Mouse (Mus musculus) frontal cortex, postnatal 25 days (tissue): ENCODE results near the gene Sema4b.
A peak's percentile ranks its signal among the peaks of the same experiment; 100 is the strongest.

Experiments
- DNase-seq, 2 experiments: peaks; one replicate each; pipeline ENCODE4 v3.0.0; 2022; ENCODE audit warnings: low spot score in 2 of 2

Sema4b gene

DNA sequence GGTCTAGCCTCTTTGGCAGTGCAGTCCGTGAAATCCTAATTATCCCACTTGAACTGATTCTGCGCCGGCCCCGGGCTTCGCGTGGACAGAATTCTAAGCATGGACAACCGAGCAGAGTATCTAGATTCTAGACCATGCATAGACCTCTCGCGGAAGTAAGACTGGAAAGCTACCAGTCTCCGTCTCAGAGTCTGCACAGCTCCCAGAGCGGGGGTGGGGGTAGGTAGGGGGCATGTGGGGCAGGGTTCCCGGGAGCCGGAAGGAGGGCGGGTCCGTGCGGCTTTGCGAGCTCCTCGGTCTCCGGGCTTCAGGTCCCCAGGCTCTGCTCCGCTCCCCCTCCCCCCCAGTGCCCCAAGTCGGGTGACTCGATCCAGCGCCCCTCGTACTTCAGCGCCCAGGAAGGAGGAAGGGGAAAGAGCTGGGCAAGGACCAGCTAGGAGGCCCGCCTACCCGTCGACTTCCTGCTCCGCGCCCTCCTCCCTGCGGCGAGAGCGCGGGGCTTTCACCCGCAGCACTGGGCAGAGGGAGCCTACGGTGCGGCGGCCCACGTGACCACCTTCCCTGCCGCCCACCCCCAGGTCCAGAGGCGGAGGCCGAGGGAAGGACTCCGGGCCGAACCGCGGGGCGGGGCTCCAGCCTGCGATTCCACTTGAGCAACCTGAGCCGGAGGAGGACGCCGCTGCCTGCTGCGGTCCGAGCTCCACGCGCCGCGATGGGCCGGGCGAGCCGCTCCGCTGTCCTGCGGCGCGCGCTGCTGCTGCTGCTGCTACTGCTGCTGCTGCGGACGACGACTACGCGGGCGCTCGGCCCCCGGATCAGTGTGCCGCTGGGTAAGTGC lies 11.5 kb downstream of the Sema4b start:
- peak; percentile 64 for DNase-seq

DNA sequence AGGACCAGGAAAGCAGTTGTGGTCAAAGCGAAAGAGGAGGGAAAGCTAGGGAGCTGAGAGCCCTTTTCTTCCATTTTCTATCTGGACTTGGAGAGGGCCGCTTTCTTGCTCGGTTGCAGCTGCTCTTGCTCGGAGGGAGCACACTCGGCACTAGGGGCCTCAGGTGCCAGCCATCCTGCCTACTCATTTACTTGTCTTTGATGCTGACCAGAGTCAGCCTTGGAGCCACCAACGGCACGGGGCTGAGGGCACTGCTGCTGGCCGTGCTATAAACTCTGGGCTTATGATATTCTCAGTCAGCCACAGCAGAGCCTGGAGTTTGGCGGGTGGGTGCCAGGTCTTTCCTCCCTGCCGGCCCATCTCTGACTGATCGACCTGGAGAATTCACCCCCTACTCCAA lies 12.2 kb downstream of the Sema4b start:
- DNase-seq, result no peak

DNA sequence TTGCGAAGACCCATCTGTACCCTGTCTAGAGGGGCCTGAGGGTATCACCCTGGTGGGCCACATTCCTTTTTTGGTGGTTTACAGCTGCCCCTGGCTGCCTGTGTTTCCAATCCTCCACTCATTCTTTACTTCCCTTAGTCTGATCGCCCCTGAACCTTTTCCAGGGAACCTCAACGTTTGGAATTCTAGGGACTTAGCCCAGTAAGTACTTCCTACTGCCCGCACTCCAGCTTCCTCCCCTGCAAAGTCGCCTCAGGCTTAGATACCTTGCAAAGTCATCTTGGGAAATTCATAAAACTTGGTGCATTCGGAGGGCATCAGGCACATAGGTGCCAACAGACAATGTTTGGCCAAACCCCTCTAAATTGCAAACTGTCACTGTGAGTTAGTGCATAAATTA lies 12.6 kb downstream of the Sema4b start:
- no peak for DNase-seq

DNA sequence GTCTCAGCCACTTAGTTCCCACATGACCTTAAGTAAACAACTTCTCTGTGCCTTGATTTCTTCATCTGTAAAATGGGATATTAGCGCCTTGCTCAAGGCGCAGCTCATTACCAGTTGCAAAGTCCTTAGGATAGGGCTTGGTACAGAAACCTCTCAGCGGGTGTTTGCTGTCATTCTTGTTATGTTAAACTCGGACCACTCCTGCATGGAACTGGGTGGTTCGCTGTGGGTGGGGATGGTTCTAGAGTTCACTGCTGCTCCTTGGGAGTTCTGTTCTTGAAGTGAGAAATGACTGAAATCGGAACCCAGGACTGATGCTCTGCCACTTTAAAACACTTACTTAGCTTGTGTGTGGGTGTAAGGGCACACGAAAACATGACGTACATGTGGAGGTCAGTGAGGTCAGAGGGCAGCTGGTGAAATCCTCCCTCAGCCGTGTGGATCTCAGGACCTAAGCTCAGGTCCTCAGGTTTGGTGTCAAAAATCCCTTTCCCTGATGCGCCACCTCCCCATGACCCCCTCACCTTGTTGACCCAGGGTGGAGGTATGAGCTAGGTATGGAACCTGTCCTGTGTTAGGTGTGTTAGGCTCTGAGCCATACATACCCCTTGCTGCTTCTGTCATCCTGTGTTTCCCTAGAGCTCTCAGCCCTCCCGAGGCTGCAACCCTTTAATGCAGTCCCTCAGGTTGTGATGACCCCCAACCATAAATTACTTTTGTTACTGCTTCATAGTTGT lies 13.4 kb downstream of the Sema4b start:
- no peak for DNase-seq

DNA sequence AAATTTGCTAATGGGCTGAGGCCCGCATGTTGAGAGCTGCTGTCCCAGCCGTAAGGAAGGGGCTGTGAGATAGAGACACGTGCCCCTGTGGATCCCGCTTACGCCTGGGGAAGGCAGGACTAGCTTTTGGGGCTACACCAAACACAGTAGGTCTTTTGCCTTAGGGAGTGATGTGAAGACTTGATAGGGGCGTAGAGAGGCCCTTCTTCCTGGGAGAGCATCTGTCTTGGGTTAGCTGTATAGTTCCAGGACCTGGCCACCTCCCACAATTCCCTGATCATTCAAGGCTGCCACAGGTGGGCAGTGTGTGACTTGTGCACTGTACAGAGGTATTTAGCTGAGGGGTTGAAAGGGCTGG lies 13.9 kb downstream of the Sema4b start:
- no peak for DNase-seq

DNA sequence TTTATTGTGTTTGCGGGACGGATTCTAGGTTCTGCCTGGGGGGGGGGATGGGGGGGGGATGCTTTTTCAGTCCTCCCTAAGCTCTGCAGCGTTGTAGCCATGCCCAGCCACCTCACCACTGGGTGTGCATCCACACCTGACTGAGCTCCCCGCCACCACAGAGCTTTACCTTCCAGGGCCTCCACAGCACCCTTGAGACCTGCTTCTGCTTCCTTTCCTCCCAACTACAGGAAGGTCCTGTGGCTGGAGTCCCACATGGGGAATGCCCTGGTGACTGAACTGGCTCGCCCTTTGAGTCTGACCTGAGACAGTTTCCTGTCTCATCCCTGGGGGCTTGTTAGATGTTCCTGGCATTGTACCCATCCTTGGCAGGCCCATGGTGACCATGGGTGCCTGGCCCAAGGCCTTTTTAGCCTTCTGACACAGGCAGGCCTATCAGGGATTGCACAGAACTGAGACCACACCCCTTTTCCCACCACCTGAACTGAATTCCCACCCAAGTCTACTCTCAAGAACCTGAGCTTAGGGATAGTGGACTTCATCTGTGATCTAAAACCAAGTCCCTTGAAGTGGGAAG lies 14.4 kb downstream of the Sema4b start:
- DNase-seq, result no peak

DNA sequence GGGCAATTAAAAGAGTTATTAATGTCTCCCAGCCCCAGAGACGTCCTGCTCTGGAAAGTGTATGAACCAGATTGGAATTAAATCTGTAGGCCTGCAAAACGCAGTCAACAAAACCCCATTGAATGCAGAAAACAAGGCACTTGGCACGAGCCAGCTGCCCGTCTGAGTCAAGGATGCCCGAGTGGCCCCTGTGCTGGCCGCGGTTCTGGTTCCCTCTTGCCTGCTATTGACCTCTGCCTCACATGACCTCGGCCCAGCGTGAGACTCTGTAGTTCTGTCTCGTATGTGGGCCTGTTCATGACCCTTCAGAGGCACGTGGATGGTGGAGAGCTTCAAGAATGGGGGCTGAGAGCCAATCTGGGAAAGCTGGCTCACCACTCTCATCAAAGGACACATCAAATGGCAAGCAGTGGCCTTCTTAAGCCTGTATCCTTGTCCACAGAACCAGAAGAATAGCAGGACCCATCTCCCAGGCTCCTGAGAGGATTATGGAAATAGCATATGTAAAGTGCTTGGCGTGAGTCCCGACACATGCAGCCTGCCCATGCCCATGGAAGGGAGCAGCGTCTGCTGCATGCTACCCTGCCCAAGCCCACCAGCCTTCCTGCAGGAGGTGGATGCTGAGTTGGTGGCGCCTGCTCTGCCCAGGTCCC lies 15.4 kb downstream of the Sema4b start:
- no peak for DNase-seq

DNA sequence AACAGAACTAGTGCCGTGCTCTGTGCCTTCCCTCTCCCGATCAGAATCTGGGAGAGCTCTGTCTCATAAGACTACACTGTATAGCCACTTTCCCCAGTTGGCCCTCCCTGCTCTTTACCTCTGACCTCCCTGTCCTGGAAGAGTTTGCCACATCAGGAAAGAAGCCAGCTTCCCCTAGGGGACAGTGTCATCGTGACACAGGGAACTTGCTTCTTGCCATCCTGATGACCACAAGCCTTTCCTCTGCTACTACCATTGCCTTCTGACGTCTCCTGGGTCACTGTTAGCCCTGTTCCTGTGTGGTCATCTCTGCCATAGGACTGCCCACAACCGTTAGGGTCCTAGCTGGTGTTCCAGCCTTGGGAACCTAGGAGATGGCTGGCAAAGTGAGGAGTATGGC lies 16.3 kb downstream of the Sema4b start:
- DNase-seq, result no peak

DNA sequence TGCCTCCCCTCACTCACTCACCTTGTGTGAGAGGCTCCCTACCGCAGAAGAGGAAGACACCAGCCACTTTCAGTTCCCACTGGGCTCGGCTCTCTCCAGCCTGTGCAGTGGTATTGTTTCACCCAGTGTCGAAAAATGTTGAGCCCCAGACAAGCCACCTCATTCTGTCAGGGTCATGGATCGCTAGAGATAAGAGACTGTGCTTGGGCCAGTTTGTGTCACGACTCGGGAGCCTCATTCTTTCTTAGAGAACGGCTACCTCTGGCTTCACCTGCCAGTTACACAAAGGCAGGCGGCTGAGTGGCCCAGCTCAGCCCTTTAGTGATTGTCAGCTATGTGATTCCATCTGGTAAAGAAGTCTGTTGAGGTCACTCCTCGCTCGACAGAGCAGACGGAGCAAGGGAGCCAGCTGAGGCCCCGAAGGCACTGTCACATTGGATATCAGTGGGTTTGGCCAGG lies 17.0 kb downstream of the Sema4b start:
- DNase-seq, result no peak

DNA sequence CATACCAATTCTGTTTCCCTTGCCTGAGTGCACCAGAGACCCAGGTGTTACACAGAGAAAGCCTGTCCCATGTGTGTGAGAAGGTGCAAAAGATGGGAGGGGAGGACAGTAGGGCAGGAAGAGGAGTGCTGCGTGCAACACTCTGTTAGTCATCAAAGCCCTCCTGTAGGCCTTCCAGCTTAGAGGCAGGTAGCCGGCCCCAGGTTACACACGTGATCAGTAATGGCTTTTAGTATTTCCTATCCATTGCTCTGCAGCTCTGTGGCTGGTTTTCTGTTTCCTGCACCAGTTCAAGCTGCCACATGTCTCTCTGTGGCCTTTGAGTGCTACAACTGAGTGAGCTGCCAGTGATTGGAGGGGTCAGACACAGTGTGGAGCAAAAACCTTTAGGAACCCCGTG lies 17.7 kb downstream of the Sema4b start:
- DNase-seq, result no peak

DNA sequence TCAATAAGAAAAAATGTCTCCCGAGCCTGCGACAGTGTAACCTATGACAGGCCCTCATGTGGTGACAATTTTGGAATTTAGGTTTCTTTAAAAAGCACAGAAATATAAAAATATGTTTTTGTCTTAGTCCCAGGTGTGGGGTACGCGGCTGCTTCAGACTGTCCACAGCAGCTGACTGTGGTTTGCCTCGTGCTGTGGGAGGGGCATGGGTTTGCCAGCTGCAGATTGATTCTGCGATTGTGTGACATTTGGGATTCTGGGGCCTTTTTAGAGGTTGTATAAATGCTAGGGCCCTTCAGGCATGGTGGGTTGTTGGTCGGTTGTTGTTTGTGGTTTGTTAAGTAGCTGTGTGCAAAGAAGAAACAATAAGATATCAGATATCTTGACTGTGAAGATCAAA lies 18.3 kb downstream of the Sema4b start:
- DNase-seq, result no peak

DNA sequence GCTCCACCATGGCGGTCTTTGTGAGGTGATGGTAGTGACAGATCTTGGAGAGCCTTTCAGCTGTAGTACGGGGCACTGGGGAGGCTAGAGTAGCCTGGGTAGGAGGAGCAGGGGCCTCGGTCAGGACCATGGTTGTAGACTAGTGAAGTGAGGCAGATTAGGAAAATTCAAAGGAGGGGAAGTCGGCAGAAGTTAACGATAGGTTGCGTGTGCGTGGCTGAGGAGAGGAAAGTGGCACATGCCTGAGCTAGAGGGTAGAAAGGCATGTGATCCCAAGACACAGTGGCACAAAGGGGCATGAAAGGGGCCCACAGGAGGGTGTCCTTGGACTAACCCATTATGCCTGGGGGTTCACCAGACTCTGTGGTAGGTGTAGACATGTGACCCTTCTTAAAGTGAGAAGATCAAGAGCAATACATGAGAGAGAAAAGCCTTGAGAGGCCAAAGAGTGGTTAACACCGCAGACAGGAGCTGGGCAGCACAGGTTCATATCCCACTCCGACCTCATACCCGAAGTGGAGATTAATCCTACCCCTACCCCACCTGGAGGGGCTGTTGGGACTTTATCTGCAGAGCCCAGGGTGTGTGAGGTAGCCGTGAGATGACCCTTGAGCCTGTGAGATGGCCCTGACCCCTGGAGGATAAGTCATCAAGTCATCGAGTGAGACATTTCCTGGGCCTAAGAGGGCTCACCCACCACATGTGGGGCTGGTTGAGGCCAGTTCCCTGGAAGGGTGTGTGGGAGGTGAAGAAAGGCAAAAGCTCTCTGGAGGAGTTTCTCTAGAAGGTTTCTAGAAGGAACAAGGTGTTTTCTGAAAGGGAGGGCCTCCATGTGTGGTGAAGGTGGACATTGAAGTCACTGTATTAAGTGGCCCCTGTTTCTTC lies 19.3 kb downstream of the Sema4b start:
- no peak for DNase-seq

DNA sequence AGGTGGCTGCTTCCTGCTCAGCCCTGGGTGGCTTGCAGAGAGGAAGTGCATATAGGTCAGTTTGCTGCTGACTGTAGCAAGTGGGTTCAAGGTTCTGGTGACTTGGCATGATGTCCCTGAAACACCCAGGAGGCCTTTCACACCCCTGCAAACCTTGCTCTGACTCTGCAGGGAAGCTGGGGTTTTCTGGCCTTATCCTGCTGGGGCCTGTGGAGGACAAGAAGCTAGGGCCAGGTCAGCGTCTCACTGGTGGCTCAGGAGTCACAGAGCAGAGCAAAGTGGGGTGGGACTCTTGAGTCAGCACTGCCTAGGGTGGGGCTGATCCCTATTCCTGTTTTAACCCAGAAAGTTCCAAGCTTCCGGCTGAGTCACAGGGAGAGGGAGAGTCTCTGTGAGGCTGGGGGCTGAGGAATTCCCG lies 20.7 kb downstream of the Sema4b start:
- no peak for DNase-seq

DNA sequence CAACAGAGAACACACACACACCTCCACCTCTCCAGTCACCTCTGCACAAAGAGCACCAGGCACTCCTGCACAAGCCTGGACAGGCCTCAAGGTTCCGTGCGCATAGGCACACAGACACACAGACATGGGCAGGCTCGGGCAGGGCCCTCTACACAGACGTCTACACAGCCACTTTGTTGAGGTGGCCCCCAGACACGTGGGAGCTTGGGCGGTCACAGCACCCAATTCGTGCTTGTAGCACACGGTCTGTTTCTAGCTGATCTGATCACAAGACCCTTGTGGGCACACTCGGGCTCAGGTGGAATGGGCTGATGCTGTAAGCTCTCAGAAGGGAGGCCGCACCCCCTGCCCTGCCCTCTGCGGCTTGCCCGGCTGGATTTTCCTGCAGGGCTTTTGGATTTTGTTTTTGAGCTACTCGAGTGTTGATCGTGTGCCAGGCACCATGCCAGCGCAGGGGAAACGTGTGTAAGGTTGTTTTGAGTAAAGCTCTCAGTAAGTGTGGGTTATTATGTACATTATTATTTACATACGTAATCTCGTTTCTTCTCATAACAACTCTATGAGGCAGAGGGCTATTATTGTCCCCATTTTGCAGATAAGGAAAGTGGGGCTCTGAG lies 21.5 kb downstream of the Sema4b start:
- DNase-seq, result no peak

DNA sequence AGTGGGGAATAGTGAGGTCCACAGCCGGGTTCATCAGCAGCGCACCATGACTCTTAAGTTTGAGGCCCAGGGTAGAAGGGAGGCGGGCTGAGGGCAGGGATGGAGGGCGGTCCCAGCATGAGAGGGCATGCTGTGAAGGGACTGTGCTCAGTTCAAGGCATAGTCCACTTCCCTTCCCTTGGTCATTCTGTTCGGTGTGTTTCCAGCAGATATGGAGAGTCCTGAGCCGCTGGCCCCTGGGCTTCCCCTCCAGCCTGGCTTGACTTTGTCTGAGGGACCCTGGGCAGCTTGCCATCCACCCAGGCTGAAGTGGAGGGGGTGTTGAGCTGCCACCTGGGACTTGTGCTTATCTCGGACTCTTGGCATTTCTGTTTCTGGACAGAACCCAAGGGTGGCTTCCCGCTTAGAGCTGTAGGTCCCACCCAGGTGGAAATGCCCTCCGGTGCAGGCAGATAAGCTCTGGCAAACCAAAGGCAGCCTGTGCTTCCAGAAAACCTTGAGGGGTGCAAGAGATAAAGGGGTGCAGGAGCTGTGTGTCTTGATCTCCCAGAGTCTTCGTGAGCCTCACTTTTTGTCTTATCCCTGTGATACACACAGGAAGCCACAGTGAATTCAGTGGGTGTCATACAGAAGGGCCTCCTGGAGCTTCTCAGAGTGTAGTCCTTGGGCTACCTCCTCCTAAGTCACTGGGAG lies 22.2 kb downstream of the Sema4b start:
- no peak for DNase-seq

DNA sequence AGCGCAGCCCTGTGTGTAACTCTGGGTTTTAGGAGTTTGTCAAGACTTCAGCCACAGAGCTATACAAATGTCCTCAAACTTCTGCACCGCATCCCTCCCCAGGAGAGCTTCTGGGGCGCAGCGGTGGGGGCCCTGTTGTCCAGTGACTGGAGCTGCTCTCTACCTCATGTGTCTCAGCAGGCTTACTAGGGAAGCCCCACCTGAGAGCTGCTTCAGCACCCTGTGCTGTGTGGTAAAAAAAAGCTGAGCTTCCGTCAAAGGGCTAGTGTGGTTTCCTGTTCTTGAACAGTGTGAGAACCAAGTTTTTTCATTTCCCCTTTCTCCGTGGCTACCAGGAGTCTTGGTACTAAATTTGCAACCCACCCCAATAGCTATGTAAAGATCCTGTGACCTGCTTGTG lies 23.0 kb downstream of the Sema4b start:
- no peak for DNase-seq

DNA sequence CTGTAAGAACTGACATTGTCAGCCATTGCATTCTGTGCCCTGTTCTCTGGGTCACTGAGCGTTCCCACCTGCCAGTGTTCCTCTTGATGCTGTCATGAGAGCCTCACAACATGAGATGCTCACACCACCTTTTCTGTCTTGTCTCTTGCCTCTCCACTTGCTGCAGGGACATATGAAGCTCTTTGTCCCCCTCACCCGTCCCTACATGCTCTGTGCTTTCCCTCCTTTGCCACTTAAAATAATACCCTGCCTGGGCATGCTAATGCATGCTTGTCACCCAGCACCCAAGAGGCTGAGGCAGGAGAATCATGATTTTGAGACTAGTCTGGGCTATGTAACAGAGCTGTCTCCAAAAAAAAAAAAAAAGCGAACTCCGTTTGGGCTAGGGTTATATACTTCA lies 24.3 kb downstream of the Sema4b start:
- no peak for DNase-seq

DNA sequence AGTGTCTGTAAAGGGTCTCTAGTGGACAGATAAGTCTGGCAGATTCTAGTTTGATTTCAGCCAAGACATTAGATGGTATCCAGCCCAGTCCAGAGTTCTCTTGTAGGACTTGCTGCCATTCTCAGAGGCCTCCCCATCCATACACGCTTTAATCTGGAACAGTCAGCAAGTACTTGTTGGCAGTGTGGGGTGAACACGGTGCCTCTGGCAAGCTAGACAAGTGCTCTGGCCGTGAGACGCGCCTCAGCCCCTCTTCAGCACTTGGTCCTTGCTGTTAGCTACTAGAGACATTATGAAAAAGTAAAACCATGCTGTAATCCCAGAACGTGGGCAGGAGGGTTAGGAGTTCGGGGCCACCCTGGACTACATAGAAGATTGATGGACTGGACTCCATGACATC lies 27.0 kb downstream of the Sema4b start:
- no peak for DNase-seq

DNA sequence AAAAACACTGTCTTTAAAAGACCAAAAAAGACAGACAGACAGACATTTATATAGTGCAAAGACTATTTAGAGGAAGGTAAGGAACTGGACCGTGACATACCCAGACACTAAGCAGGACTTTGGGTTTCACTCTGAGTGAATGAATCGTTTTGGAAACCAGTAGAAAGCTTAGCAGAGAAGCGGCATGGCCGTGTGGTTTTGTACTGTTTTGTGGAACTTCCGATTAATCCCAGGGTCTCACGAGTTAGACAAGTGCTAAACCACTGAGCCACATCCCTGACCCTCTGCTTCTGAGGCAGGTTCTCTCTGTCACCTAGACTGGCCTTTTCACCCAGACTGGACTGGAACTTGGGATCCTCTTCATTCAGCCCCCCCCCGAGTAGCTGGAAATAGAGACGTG lies 27.8 kb downstream of the Sema4b start:
- no peak for DNase-seq

DNA sequence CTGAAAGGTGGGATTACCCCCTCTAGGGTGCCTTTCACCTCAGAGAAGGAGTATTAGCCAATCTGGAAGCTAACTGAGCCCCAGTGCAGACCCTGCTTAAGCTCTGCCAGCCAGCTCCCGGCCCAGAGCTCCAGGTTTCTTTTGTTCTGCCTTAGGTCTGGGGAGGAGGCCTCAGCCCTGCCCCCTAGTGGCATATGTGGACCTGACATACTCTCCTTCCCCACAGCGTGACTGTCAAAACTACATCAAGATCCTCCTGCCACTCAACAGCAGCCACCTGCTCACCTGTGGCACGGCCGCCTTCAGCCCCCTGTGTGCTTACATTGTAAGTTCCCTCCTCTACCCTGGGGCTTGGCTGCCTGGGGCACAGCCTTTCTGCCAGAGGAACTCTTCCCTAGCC lies 28.8 kb downstream of the Sema4b start:
- peak; percentile 59 to 60 for DNase-seq
